Mouse (Mus musculus): ENCODE results near the gene Meltf. TPM values are rescaled to one million over a fixed set of nuclear protein-coding genes. Genes with fewer than 3 reads are reported as not detected.

The Meltf gene
- polyA plus RNA-seq (2012; fragmentation: generic; extraction: Trizol): not detected
- long read RNA-seq, experiment 1: 0 reads
- long read RNA-seq, experiment 2: 0 reads

GRCm38 (mm10) chr16:31878573-31879257 is at the start of gene Meltf:
TSS of gene Meltf (plus strand) at chr16:31878810.
- Histone ChIP-seq H3K27me3 (ENCODE audit: control insufficient read depth, insufficient read depth, insufficient read length) (peaks cover 4% of the 10 kb centered on the region), H3K79me2 (ENCODE audit: control insufficient read depth, insufficient read depth) (no peaks in the 10 kb centered on the region), H3K36me3 (ENCODE audit: control insufficient read depth, insufficient read depth) (peaks cover under 1% of the 10 kb centered on the region), H3K4me3 (ENCODE audit: insufficient read depth, poor library complexity, severe bottlenecking) (no peak within 1 kb of the TSS), H3K79me3 (ENCODE audit: low read depth) (no peaks in the 10 kb centered on the region), H3ac (ENCODE audit: control insufficient read depth, insufficient read length, low read depth) (no peak within 1 kb of the TSS)
- peak; percentile 86 for TF ChIP-seq CTCF (IDR thresholded peaks at IDR 0.05; ENCODE audit: control insufficient read depth, insufficient read depth, insufficient read length)
- no peak for TF ChIP-seq USF1 (IDR thresholded peaks at IDR 0.05; ENCODE audit: low read depth)
- TF ChIP-seq CEBPB (IDR thresholded peaks at IDR 0.05; ENCODE audit: low read depth): no peak
- no peak for TF ChIP-seq FOSL1 (IDR thresholded peaks at IDR 0.05; ENCODE audit: insufficient read depth, low read length, poor library complexity, severe bottlenecking)
- TF ChIP-seq MYOD1 (IDR thresholded peaks at IDR 0.05; ENCODE audit: control insufficient read depth, insufficient read length, low read depth): no peak
- no peak for TF ChIP-seq MAX (IDR thresholded peaks at IDR 0.05)

GRCm38 (mm10) chr16:31830726-31831125 is 47.9 kb upstream of the Meltf start:
- H3K4me3 ChIP-seq (ENCODE audit: insufficient read depth, poor library complexity, severe bottlenecking): no peak overlapping the region
- H3ac ChIP-seq (ENCODE audit: control insufficient read depth, insufficient read length, low read depth): no peak overlapping the region
- H3K79me2 ChIP-seq (ENCODE audit: control insufficient read depth, insufficient read depth): no peaks in the 10 kb centered on the region
- no peaks in the 10 kb centered on the region for H3K79me3 ChIP-seq (ENCODE audit: low read depth)
- no peaks in the 10 kb centered on the region for H3K27me3 ChIP-seq (ENCODE audit: control insufficient read depth, insufficient read depth, insufficient read length)
- H3K36me3 ChIP-seq (ENCODE audit: control insufficient read depth, insufficient read depth): peaks cover 28% of the 10 kb centered on the region
- no peak for TF ChIP-seq USF1 (IDR thresholded peaks at IDR 0.05; ENCODE audit: low read depth)
- TF ChIP-seq FOSL1 (IDR thresholded peaks at IDR 0.05; ENCODE audit: insufficient read depth, low read length, poor library complexity, severe bottlenecking): no peak
- no peak for TF ChIP-seq MYOG (IDR thresholded peaks at IDR 0.05; ENCODE audit: control insufficient read depth, extremely low read depth, insufficient read length)
- TF ChIP-seq CEBPB (IDR thresholded peaks at IDR 0.05; ENCODE audit: low read depth): no peak
- no peak for TF ChIP-seq CTCF (IDR thresholded peaks at IDR 0.05; ENCODE audit: control insufficient read depth, insufficient read depth, insufficient read length)
- no peak for TF ChIP-seq MAX (IDR thresholded peaks at IDR 0.05)
- TF ChIP-seq MYOD1 (IDR thresholded peaks at IDR 0.05; ENCODE audit: control insufficient read depth, insufficient read length, low read depth): no peak

- Histone ChIP-seq H3K36me3 (ENCODE audit: control insufficient read depth, insufficient read depth) (peaks cover 38% of the 10 kb centered on the region), H3ac (ENCODE audit: control insufficient read depth, insufficient read length, low read depth) (no peak overlapping the region), H3K4me3 (ENCODE audit: insufficient read depth, poor library complexity, severe bottlenecking) (no peak overlapping the region), H3K27me3 (ENCODE audit: control insufficient read depth, insufficient read depth, insufficient read length) (no peaks in the 10 kb centered on the region), H3K79me2 (ENCODE audit: control insufficient read depth, insufficient read depth) (no peaks in the 10 kb centered on the region), H3K79me3 (ENCODE audit: low read depth) (no peaks in the 10 kb centered on the region)
- TF ChIP-seq MYOG (IDR thresholded peaks at IDR 0.05; ENCODE audit: control insufficient read depth, extremely low read depth, insufficient read length) (no peak), USF1 (IDR thresholded peaks at IDR 0.05; ENCODE audit: low read depth) (no peak), MAX (IDR thresholded peaks at IDR 0.05) (no peak), MYOD1 (IDR thresholded peaks at IDR 0.05; ENCODE audit: control insufficient read depth, insufficient read length, low read depth) (no peak), CTCF (IDR thresholded peaks at IDR 0.05; ENCODE audit: control insufficient read depth, insufficient read depth, insufficient read length) (no peak)
Observed at GRCm38 (mm10) chr16:31832630-31833422, 45.8 kb upstream of the Meltf start.

GRCm38 (mm10) chr16:31834011-31834584 is 44.5 kb upstream of the Meltf start:
- Histone ChIP-seq H3K79me3 (ENCODE audit: low read depth) (no peaks in the 10 kb centered on the region), H3K79me2 (ENCODE audit: control insufficient read depth, insufficient read depth) (no peaks in the 10 kb centered on the region), H3K36me3 (ENCODE audit: control insufficient read depth, insufficient read depth) (peaks cover 47% of the 10 kb centered on the region), H3K4me3 (ENCODE audit: insufficient read depth, poor library complexity, severe bottlenecking) (no peak overlapping the region), H3K27me3 (ENCODE audit: control insufficient read depth, insufficient read depth, insufficient read length) (no peaks in the 10 kb centered on the region), H3ac (ENCODE audit: control insufficient read depth, insufficient read length, low read depth) (no peak overlapping the region)
- TF ChIP-seq CTCF (IDR thresholded peaks at IDR 0.05; ENCODE audit: control insufficient read depth, insufficient read depth, insufficient read length) (no peak), CEBPB (IDR thresholded peaks at IDR 0.05; ENCODE audit: low read depth) (no peak), USF1 (IDR thresholded peaks at IDR 0.05; ENCODE audit: low read depth) (no peak), FOSL1 (IDR thresholded peaks at IDR 0.05; ENCODE audit: insufficient read depth, low read length, poor library complexity, severe bottlenecking) (no peak), MYOG (IDR thresholded peaks at IDR 0.05; ENCODE audit: control insufficient read depth, extremely low read depth, insufficient read length) (no peak), MYOD1 (IDR thresholded peaks at IDR 0.05; ENCODE audit: control insufficient read depth, insufficient read length, low read depth) (no peak), MAX (IDR thresholded peaks at IDR 0.05) (no peak)

GRCm38 (mm10) chr16:31834662-31835318 is 43.8 kb upstream of the Meltf start:
- Histone ChIP-seq H3K79me3 (ENCODE audit: low read depth) (no peaks in the 10 kb centered on the region), H3K4me3 (ENCODE audit: insufficient read depth, poor library complexity, severe bottlenecking) (no peak overlapping the region), H3K79me2 (ENCODE audit: control insufficient read depth, insufficient read depth) (no peaks in the 10 kb centered on the region), H3K27me3 (ENCODE audit: control insufficient read depth, insufficient read depth, insufficient read length) (no peaks in the 10 kb centered on the region), H3ac (ENCODE audit: control insufficient read depth, insufficient read length, low read depth) (no peak overlapping the region), H3K36me3 (ENCODE audit: control insufficient read depth, insufficient read depth) (peaks cover 53% of the 10 kb centered on the region)
- TF ChIP-seq MYOD1 (IDR thresholded peaks at IDR 0.05; ENCODE audit: control insufficient read depth, insufficient read length, low read depth) (no peak), CTCF (IDR thresholded peaks at IDR 0.05; ENCODE audit: control insufficient read depth, insufficient read depth, insufficient read length) (no peak), USF1 (IDR thresholded peaks at IDR 0.05; ENCODE audit: low read depth) (no peak), MYOG (IDR thresholded peaks at IDR 0.05; ENCODE audit: control insufficient read depth, extremely low read depth, insufficient read length) (no peak), FOSL1 (IDR thresholded peaks at IDR 0.05; ENCODE audit: insufficient read depth, low read length, poor library complexity, severe bottlenecking) (no peak), CEBPB (IDR thresholded peaks at IDR 0.05; ENCODE audit: low read depth) (no peak), MAX (IDR thresholded peaks at IDR 0.05) (no peak)

Measured in C2C12 (cell line).